Mouse (Mus musculus) E14TG2a.4 (cell line): ENCODE measurements around the gene Tbx3.

Source experiments
- H3K27me3 ChIP-seq: 2 replicates; pipeline ENCODE4 v1.6.1; 2014; ENCODE audit warnings: low read length, control low read depth; ENCODE audit not compliant: insufficient read depth
- H3K36me3 ChIP-seq: 2 replicates; pipeline ENCODE4 v1.6.1; 2014; ENCODE audit warnings: low read length, control low read depth; ENCODE audit not compliant: insufficient read depth
- H3K4me1 ChIP-seq: replicated peaks from 2 replicates; pipeline ENCODE4 v1.6.1; 2014; ENCODE audit warnings: low read depth, low read length, control low read depth
- H3K4me3 ChIP-seq: replicated peaks from 2 replicates; pipeline ENCODE4 v1.5.1; 2014; ENCODE audit warnings: mild to moderate bottlenecking, low read length
- H3K9me3 ChIP-seq: 2 replicates; pipeline ENCODE4 v1.6.1; 2014; ENCODE audit warnings: low read length, control low read depth
- CTCF ChIP-seq: conservative IDR thresholded peaks from 2 replicates; pipeline ENCODE4 v1.5.1; 2014; ENCODE audit warnings: low read length
- NANOG ChIP-seq: IDR thresholded peaks from 2 replicates; pipeline ENCODE4 v1.6.1; 2014; ENCODE audit warnings: borderline replicate concordance, low read length, mixed read lengths
- POU5F1 ChIP-seq: IDR thresholded peaks from 2 replicates; pipeline ENCODE4 v1.6.1; 2014; ENCODE audit warnings: low read length, borderline replicate concordance

Tbx3 gene

DNA sequence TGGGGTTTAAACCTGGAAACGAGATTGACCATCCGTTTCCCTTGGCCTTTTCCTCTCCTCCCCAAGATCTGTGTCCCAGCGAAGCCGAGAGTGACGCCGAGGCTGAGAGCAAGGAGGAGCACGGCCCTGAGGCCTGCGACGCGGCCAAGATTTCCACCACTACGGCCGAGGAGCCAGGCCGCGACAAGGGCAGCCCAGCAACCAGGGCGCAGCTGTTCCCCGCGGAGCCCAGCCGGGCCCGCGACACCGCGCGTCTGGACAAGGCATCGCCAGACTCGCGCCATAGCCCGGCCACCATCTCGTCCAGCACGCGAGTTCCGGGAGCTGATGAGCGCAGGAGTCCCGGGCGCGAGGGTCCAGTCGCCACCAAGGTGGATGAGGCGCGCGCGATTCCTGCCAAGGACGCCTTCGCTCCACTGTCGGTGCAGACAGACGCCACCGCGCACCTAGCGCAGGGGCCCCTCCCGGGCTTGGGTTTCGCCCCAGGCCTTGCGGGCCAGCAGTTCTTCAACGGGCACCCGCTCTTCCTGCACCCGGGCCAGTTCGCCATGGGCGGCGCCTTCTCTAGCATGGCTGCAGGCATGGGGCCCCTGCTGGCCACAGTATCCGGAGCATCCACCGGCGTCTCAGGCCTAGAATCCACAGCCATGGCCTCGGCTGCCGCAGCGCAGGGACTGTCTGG is 10.0 kb downstream of the Tbx3 start:
- TF ChIP-seq CTCF = no peak
- TF ChIP-seq POU5F1 = no peak
- no peak for TF ChIP-seq NANOG

GRCm38 (mm10) chr5:119681011-119681832 is 10.8 kb downstream of the Tbx3 start:
- no peak for TF ChIP-seq NANOG
- Histone ChIP-seq H3K36me3 (peaks cover 51% of the 10 kb centered on the region), H3K4me3 (peak overlapping the region; percentile 83), H3K27me3 (peaks cover 55% of the 10 kb centered on the region), H3K4me1 (peaks cover 78% of the 10 kb centered on the region), H3K9me3 (no peaks in the 10 kb centered on the region)

More for the DNA sequence above, 10.0 kb downstream of the Tbx3 start:
- Histone ChIP-seq H3K27me3 (peaks cover 55% of the 10 kb centered on the region), H3K36me3 (peaks cover 59% of the 10 kb centered on the region), H3K9me3 (no peaks in the 10 kb centered on the region), H3K4me3 (peak overlapping the region; percentile 83), H3K4me1 (peaks cover 77% of the 10 kb centered on the region)

DNA sequence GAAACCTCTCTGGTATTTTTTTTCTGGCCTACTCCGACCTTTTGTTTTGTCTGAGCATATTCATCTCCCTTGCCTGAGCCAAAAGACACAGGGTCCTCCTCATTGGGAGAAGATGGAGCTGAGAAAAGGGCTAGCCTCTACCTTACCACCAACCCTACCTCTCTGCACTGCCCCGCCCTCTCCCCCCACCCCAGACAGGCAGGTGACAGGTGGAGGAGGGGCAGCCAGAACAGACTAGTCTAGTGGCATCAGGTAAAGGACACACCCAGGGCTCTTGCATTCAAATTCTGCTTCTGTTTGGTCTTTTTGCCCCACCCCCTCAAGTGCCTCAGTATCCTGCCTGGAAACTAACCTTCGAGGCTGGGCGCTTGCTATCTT is 11.4 kb downstream of the Tbx3 start:
- Histone ChIP-seq H3K9me3 (no peaks in the 10 kb centered on the region), H3K27me3 (peaks cover 55% of the 10 kb centered on the region), H3K36me3 (peaks cover 45% of the 10 kb centered on the region), H3K4me1 (peaks cover 79% of the 10 kb centered on the region), H3K4me3 (peak overlapping the region; percentile 83)
- TF ChIP-seq POU5F1 = no peak
- no peak for TF ChIP-seq NANOG
- no peak for TF ChIP-seq CTCF

- H3K4me1 ChIP-seq = peaks cover 83% of the 10 kb centered on the region
- peaks cover 36% of the 10 kb centered on the region for H3K36me3 ChIP-seq
- H3K9me3 ChIP-seq = no peaks in the 10 kb centered on the region
- TF ChIP-seq POU5F1 = no peak
- TF ChIP-seq NANOG = no peak
- no peak for TF ChIP-seq CTCF
- H3K4me3 ChIP-seq = peak overlapping the region; percentile 76
- H3K27me3 ChIP-seq = peaks cover 59% of the 10 kb centered on the region
Observed at GRCm38 (mm10) chr5:119682646-119683515, 12.4 kb downstream of the Tbx3 start.

- H3K4me3 ChIP-seq = peak overlapping the region; percentile 76; the same call in 1 of the 2 replicates
- H3K27me3 ChIP-seq = peaks cover 60% of the 10 kb centered on the region
- TF ChIP-seq POU5F1 (no peak), CTCF (no peak)
- peaks cover 83% of the 10 kb centered on the region for H3K4me1 ChIP-seq
- no peaks in the 10 kb centered on the region for H3K9me3 ChIP-seq
- H3K36me3 ChIP-seq = peaks cover 27% of the 10 kb centered on the region
Observed at GRCm38 (mm10) chr5:119683861-119684260, 13.4 kb downstream of the Tbx3 start.

- peaks cover 24% of the 10 kb centered on the region for H3K36me3 ChIP-seq
- no peaks in the 10 kb centered on the region for H3K9me3 ChIP-seq
Observed at GRCm38 (mm10) chr5:119684701-119685391, 14.4 kb downstream of the Tbx3 start.

DNA sequence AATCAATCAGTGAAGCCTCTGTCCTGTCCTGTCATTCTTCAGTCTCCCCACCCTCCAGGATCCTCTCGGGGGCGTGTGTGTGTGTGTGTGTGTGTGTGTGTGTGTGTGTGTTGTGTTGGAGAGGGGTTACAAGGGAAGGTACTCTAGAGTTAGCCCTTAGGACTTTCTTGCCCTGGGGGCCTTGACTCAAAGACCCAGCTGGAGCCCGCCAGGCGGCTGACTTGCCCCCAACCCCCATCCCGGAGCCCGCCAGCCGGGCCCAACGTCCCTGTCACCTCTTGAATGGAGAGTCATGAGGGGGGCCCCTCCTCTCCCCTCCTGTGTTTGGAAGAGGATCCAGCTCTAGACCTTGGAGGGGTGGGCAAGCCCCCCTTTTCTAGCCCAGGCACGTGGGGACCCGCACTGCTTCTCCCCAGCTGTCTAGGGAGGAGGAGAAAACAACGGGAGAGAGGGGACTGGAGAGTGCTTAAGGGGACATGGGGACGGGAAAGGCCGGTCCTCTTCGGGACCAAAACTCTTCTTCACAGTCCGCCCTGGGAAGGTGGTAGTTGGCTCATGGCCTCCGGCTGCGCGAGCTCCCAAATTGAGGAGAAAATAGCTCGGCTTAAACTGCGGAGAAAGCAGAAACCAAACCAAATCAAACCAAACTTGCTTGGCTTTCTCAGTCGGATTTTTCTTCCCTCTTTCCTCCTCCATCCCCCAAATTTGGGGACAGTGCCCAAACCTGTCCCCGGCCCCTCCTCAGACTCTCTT is 15.2 kb downstream of the Tbx3 start:
- Histone ChIP-seq H3K4me3 (peak overlapping the region; percentile 62), H3K27me3 (peaks cover 74% of the 10 kb centered on the region), H3K4me1 (peaks cover 96% of the 10 kb centered on the region), H3K36me3 (peaks cover 22% of the 10 kb centered on the region), H3K9me3 (no peaks in the 10 kb centered on the region)
- TF ChIP-seq CTCF (no peak), POU5F1 (no peak), NANOG (no peak)

More at GRCm38 (mm10) chr5:119684701-119685391, 14.4 kb downstream of the Tbx3 start:
- Histone ChIP-seq H3K4me1 (peaks cover 88% of the 10 kb centered on the region), H3K27me3 (peaks cover 70% of the 10 kb centered on the region), H3K4me3 (peak overlapping the region; percentile 62)
- TF ChIP-seq CTCF (no peak), POU5F1 (no peak), NANOG (no peak)
